Mouse (Mus musculus) ovary, postnatal 14 days (tissue): ENCODE results near the gene Slitrk5.
"Not testable (repeated sequence)": the region's sequence is repeated elsewhere in the genome, so short reads cannot be mapped to it uniquely, and the experiment has no call there.

ENCODE experiments used
- DNase-seq: peaks from one replicate; pipeline ENCODE4 v3.0.0; 2022; ENCODE audit warnings: low spot score

The Slitrk5 gene

GRCm38 (mm10) chr14:111674664-111675147, at the start of gene Slitrk5:
TSS of gene Slitrk5 (plus strand) at chr14:111675097.
- DNase-seq = peak; percentile 72

- DNase-seq = no peak
These were observed 2.0 kb upstream of the Slitrk5 start for GRCm38 (mm10) chr14:111672942-111673341.

- no peak for DNase-seq
These were observed 591 bp downstream of the Slitrk5 start for GRCm38 (mm10) chr14:111675211-111676165.

- DNase-seq = no peak
These were observed 1.3 kb downstream of the Slitrk5 start for GRCm38 (mm10) chr14:111676166-111676581.

- DNase-seq = no peak
These were observed 2.0 kb downstream of the Slitrk5 start for GRCm38 (mm10) chr14:111676851-111677291.

GRCm38 (mm10) chr14:111677361-111678070, 2.6 kb downstream of the Slitrk5 start:
- DNase-seq = no peak

GRCm38 (mm10) chr14:111680271-111680670, 5.4 kb downstream of the Slitrk5 start:
- no peak for DNase-seq

GRCm38 (mm10) chr14:111681092-111681708, 6.3 kb downstream of the Slitrk5 start:
- no peak for DNase-seq

- DNase-seq = no peak
These were observed 6.9 kb downstream of the Slitrk5 start for GRCm38 (mm10) chr14:111681773-111682172.

- no peak for DNase-seq
These were observed 8.6 kb downstream of the Slitrk5 start for GRCm38 (mm10) chr14:111683543-111683942.

- DNase-seq = not testable (repeated sequence)
These were observed 15.2 kb downstream of the Slitrk5 start for GRCm38 (mm10) chr14:111690139-111690538.

GRCm38 (mm10) chr14:111729833-111730232, 54.9 kb downstream of the Slitrk5 start:
- no peak for DNase-seq
